8 mouse cellular contexts compared by ENCODE assay signal in the genomic region with DNA sequence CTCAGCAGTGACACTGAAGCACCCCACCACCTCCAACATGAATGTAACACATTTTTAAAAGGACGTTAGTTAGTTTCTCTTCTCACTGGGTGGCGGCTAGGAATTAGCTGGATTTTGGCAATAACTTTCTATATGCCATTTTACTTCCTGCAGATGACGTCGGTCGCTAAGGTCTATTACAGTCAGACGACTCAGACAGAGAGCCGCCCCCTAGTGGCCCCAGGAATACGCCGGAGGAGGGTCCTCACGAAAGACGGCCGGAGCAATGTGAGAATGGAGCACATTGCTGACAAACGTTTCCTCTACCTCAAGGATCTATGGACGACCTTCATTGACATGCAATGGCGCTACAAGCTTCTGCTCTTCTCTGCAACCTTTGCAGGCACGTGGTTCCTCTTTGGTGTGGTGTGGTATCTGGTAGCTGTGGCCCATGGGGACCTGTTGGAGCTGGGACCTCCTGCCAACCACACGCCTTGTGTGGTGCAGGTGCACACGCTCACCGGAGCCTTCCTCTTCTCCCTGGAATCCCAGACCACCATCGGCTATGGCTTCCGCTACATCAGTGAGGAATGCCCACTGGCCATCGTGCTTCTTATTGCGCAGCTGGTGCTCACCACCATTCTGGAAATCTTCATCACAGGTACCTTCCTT. TPM values are rescaled to one million over a fixed set of nuclear protein-coding genes. Genes with fewer than 3 reads are reported as not detected.
DNase-seq lines count a peak whose midpoint lies in the region; ATAC-seq lines count a peak whose summit lies in the region.

No protein-coding gene starts in this region.

- H3K27ac ChIP-seq in heart, embryonic 10.5 days, result no peak overlapping the region
- H3K27ac ChIP-seq in forebrain, embryonic 15.5 days (replicated peaks), result no peak overlapping the region
- no peak overlapping the region for H3K27ac ChIP-seq in intestine, embryonic 15.5 days
- no peak overlapping the region for H3K27ac ChIP-seq in lung, embryonic 16.5 days (ENCODE audit: low read length)

- 0 out of 2 replicates have a peak, but pooled peaks cover 4% of the 10 kb centered on the region for H3K4me1 ChIP-seq in heart, embryonic 10.5 days
- no peaks in the 10 kb centered on the region for H3K4me1 ChIP-seq in forebrain, embryonic 15.5 days
- H3K4me1 ChIP-seq in intestine, embryonic 15.5 days (replicated peaks), result no peaks in the 10 kb centered on the region
- H3K4me1 ChIP-seq in lung, embryonic 16.5 days (replicated peaks; ENCODE audit: control insufficient read depth, insufficient read depth, low read length), result peaks cover 10% of the 10 kb centered on the region

- no peaks in the 10 kb centered on the region for H3K36me3 ChIP-seq in heart, embryonic 10.5 days
- H3K36me3 ChIP-seq in forebrain, embryonic 15.5 days, result no peaks in the 10 kb centered on the region
- H3K36me3 ChIP-seq in intestine, embryonic 15.5 days, result no peaks in the 10 kb centered on the region
- H3K36me3 ChIP-seq in lung, embryonic 16.5 days (ENCODE audit: control insufficient read depth, insufficient read depth, low read length), result no peaks in the 10 kb centered on the region

- WGBS in heart, embryonic 10.5 days, result 25% methylated on average over 23 of the region's 23 CpGs
- WGBS in forebrain, embryonic 15.5 days, result 30% methylated on average over 23 of the region's 23 CpGs
- 26% methylated on average over 23 of the region's 23 CpGs for WGBS in intestine, embryonic 15.5 days
- 23% methylated on average over 23 of the region's 23 CpGs for WGBS in lung, embryonic 16.5 days

- peak; percentile 56; the same call in 1 of the 2 replicates for ATAC-seq in forebrain, embryonic 15.5 days (replicated peaks)
- ATAC-seq in intestine, embryonic 15.5 days, result peak; percentile 64
- ATAC-seq in lung, embryonic 16.5 days (ENCODE audit: low read depth), result peak; percentile 51

- 0 out of 2 replicates have a peak overlapping the region, but pooled peaks have one; percentile 16 for H3K4me2 ChIP-seq in forebrain, embryonic 15.5 days (replicated peaks)
- H3K4me2 ChIP-seq in intestine, embryonic 15.5 days (replicated peaks), result peak overlapping the region; percentile 24
- H3K4me2 ChIP-seq in lung, embryonic 16.5 days (ENCODE audit: low read depth, low read length), result peak overlapping the region; percentile 37

- DNase-seq in heart, embryonic 10.5 days (ENCODE audit: low spot score), result no peak
- no peak for DNase-seq in heart, adult 8-10 months (ENCODE audit: low spot score)
- DNase-seq in T-cell, adult 2 months (ENCODE audit: low spot score), result peak; percentile 83
- DNase-seq in retina, postnatal 1 day, result peak; percentile 71
- DNase-seq in layer of hippocampus, adult 9-10 months (ENCODE audit: low spot score), result no peak

- peak overlapping the region; percentile 18; the same call in 1 of the 2 replicates for H3K4me3 ChIP-seq in heart, embryonic 10.5 days
- H3K4me3 ChIP-seq in forebrain, embryonic 15.5 days, result no peak overlapping the region
- no peak overlapping the region for H3K4me3 ChIP-seq in intestine, embryonic 15.5 days (replicated peaks)
- H3K4me3 ChIP-seq in lung, embryonic 16.5 days (ENCODE audit: low read length), result peak overlapping the region; percentile 1; the same call in 1 of the 2 replicates

- no peak overlapping the region for H3K9ac ChIP-seq in forebrain, embryonic 15.5 days (replicated peaks)
- no peak overlapping the region for H3K9ac ChIP-seq in intestine, embryonic 15.5 days
- no peak overlapping the region for H3K9ac ChIP-seq in lung, embryonic 16.5 days (ENCODE audit: low read length)

- no peaks in the 10 kb centered on the region for H3K9me3 ChIP-seq in heart, embryonic 10.5 days
- no peaks in the 10 kb centered on the region for H3K9me3 ChIP-seq in forebrain, embryonic 15.5 days
- H3K9me3 ChIP-seq in intestine, embryonic 15.5 days, result no peaks in the 10 kb centered on the region
- no peaks in the 10 kb centered on the region for H3K9me3 ChIP-seq in lung, embryonic 16.5 days (ENCODE audit: control insufficient read depth, low read length)

- peaks cover 33% of the 10 kb centered on the region for H3K27me3 ChIP-seq in heart, embryonic 10.5 days (ENCODE audit: insufficient read depth, poor library complexity, severe bottlenecking)
- no peaks in the 10 kb centered on the region for H3K27me3 ChIP-seq in forebrain, embryonic 15.5 days
- H3K27me3 ChIP-seq in intestine, embryonic 15.5 days (replicated peaks), result no peaks in the 10 kb centered on the region
- 0 out of 2 replicates have a peak, but pooled peaks cover 2% of the 10 kb centered on the region for H3K27me3 ChIP-seq in lung, embryonic 16.5 days (ENCODE audit: control insufficient read depth, insufficient read depth, low read depth, low read length)

RNA-seq across cellular contexts. Expression of a gene that starts 7.5 kb away (rescaled TPM):
- polyA plus RNA-seq in heart, embryonic 10.5 days (2016; fragmentation: Nextera tagmentation; extraction: Ambion mirVana), result 8.0 and 8.6 TPM in 2 replicates
- 1 to 10 TPM; 3.1 to 4.2 (median 3.6) TPM for total RNA-seq in heart, adult 8-10 months (2022)
- 4.7 TPM in 2 replicates for polyA plus RNA-seq in forebrain, embryonic 15.5 days (2015; fragmentation: Nextera tagmentation; extraction: Ambion mirVana)
- 6.3 and 6.4 TPM in 2 replicates for polyA plus RNA-seq in intestine, embryonic 15.5 days (2015; fragmentation: Nextera tagmentation; extraction: Ambion mirVana)
- 5.0 and 6.2 TPM in 2 replicates for polyA plus RNA-seq in lung, embryonic 16.5 days (2015; fragmentation: Nextera tagmentation; extraction: Ambion mirVana)

RNA-seq across cellular contexts. Expression of a gene that starts 27.9 kb away (rescaled TPM):
- 0.09 TPM in 1 of 2 replicates, not detected in the other for polyA plus RNA-seq in heart, embryonic 10.5 days (2016; fragmentation: Nextera tagmentation; extraction: Ambion mirVana)
- under 1 TPM; 0.11 to 0.23 (median 0.16) TPM for total RNA-seq in heart, adult 8-10 months (2022)
- 1.7 and 1.9 TPM in 2 replicates for polyA plus RNA-seq in forebrain, embryonic 15.5 days (2015; fragmentation: Nextera tagmentation; extraction: Ambion mirVana)
- 0.08 TPM in 2 replicates for polyA plus RNA-seq in intestine, embryonic 15.5 days (2015; fragmentation: Nextera tagmentation; extraction: Ambion mirVana)
- 0.15 and 0.20 TPM in 2 replicates for polyA plus RNA-seq in lung, embryonic 16.5 days (2015; fragmentation: Nextera tagmentation; extraction: Ambion mirVana)

RNA-seq across cellular contexts. Expression of a gene that starts 39.8 kb away (rescaled TPM):
- not detected in 2 replicates for polyA plus RNA-seq in heart, embryonic 10.5 days (2016; fragmentation: Nextera tagmentation; extraction: Ambion mirVana)
- total RNA-seq in heart, adult 8-10 months (2022), result not detected
- polyA plus RNA-seq in forebrain, embryonic 15.5 days (2015; fragmentation: Nextera tagmentation; extraction: Ambion mirVana), result 3.4 and 3.5 TPM in 2 replicates
- polyA plus RNA-seq in intestine, embryonic 15.5 days (2015; fragmentation: Nextera tagmentation; extraction: Ambion mirVana), result 0.08 TPM in 1 of 2 replicates, not detected in the other
- polyA plus RNA-seq in lung, embryonic 16.5 days (2015; fragmentation: Nextera tagmentation; extraction: Ambion mirVana), result not detected in 2 replicates

Comparison
In these comparisons a context has a peak if more than half of its experiments do, and no peak if none do; other contexts are left out.
1. DNase-seq: peak in T-cell, adult 2 months (single experiment) and retina, postnatal 1 day (single experiment); none in heart, embryonic 10.5 days (single experiment), heart, adult 8-10 months (single experiment) and layer of hippocampus, adult 9-10 months (single experiment).
2. H3K4me3 ChIP-seq: peak in heart, embryonic 10.5 days (single experiment) and lung, embryonic 16.5 days (single experiment); none in forebrain, embryonic 15.5 days (single experiment) and intestine, embryonic 15.5 days (single experiment).
3. Peak in every context shown above with its lines, with median percentiles within 50 percentile points of each other: ATAC-seq and H3K4me2 ChIP-seq.